Mouse (Mus musculus) bone marrow, adult 2 months (tissue): ENCODE data around the gene Wscd2.

ENCODE experiments used
- CTCF ChIP-seq: fragments of 200-500 bp; IDR thresholded peaks from 2 replicates; pipeline ENCODE4 v1.5.1; 2011; ENCODE audit warnings: low read length, control low read depth; ENCODE audit not compliant: control insufficient read depth, insufficient read depth
- POLR2A ChIP-seq: fragments of 200-500 bp; IDR thresholded peaks from 2 replicates; pipeline ENCODE4 v1.6.1; 2011; ENCODE audit warnings: low read depth, mild to moderate bottlenecking, control low read depth, low read length, borderline replicate concordance; ENCODE audit not compliant: control insufficient read depth

DNA sequence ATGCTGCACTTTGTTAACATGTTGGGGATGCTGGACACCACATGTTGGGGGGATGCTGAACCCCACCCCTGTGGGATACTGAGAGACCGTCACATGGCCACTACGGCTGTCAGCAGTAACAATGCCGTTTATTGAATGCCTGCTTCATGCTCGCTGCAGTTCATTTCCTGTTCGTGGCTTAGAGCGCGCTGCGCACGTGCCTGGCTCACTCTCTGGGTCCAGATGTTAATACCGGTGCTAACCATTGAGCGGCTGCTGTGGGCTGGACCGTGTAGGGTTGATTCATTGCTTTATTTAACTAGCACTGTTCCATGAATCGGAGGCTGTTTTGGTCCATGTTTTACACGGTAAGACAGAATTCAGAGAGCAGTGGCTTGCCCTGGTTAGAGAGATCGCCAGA lies 64.0 kb downstream of the Wscd2 start:
- TF ChIP-seq CTCF = no peak
- no peak for TF ChIP-seq POLR2A
